Mouse (Mus musculus): ENCODE data around the gene Vps18. TPM values are rescaled to one million over a fixed set of nuclear protein-coding genes. Genes with fewer than 3 reads are reported as not detected.

The Vps18 gene
- total RNA-seq, 1 experiment = 17.8 TPM

- in situ Hi-C loops (cut with MboI; ENCODE audit: low sequenced_read_pairs in 2 of 2, unreplicated experiment in 2 of 2) = loop anchor here (10.0 to 25.0 kb wide), 2 partner anchors 167 to 175 kb away; no protein-coding TSS in a partner anchor
- peak; percentile 66 for DNase-seq (ENCODE audit: low read depth, low spot score)
- no peaks in the 10 kb centered on the region for H3K9me3 ChIP-seq (ENCODE audit: control insufficient read depth, insufficient read depth, low read depth, low read length)
- TF ChIP-seq CHD2 (IDR thresholded peaks at IDR 0.05; ENCODE audit: low read depth, low read length) (no peak), ZNF384 (IDR thresholded peaks at IDR 0.05; ENCODE audit: low read depth, low read length) (no peak), HCFC1 (IDR thresholded peaks at IDR 0.05; ENCODE audit: borderline replicate concordance, insufficient read depth, low read length) (0 out of 2 replicates have a peak, but pooled peaks have one; percentile 19), ZC3H11A (IDR thresholded peaks at IDR 0.05; ENCODE audit: borderline replicate concordance, low read depth, low read length) (peak; percentile 46; the same call in 1 of the 2 replicates)
- no peak overlapping the region for H3K27ac ChIP-seq (ENCODE audit: insufficient read depth, low read depth, low read length, poor library complexity, severe bottlenecking)
- no peaks in the 10 kb centered on the region for H3K36me3 ChIP-seq (ENCODE audit: control insufficient read depth, insufficient read depth, low read length, poor library complexity, severe bottlenecking)
- peak overlapping the region; percentile 71 to 80 for H3K4me3 ChIP-seq (ENCODE audit: insufficient read depth in 1 of 2, low read depth in 1 of 2, low read length in 2 of 2, poor library complexity in 1 of 2, severe bottlenecking in 1 of 2)
- H3K4me1 ChIP-seq (ENCODE audit: control insufficient read depth in 2 of 2, insufficient read depth in 2 of 2, low read length in 2 of 2, poor library complexity in 1 of 2) = peaks cover 0 to 5% of the 10 kb centered on the region in 2 experiments; a peak in 1 of 4 replicates
- H3K9ac ChIP-seq (ENCODE audit: insufficient read depth, low read depth, low read length, poor library complexity, severe bottlenecking) = peak overlapping the region; percentile 75
Measured at GRCm38 (mm10) chr2:119337425-119338265, 49.1 kb downstream of the Vps18 start.

GRCm38 (mm10) chr2:119344537-119345138 is 56.1 kb downstream of the Vps18 start:
- H3K4me1 ChIP-seq (ENCODE audit: control insufficient read depth in 2 of 2, insufficient read depth in 2 of 2, low read length in 2 of 2, poor library complexity in 1 of 2) = peaks cover 0 to 2% of the 10 kb centered on the region in 2 experiments; a peak in 1 of 4 replicates
- no peak for DNase-seq (ENCODE audit: low read depth, low spot score)
- H3K27ac ChIP-seq (ENCODE audit: insufficient read depth, low read depth, low read length, poor library complexity, severe bottlenecking) = no peak overlapping the region
- H3K4me3 ChIP-seq (ENCODE audit: insufficient read depth in 1 of 2, low read depth in 1 of 2, low read length in 2 of 2, poor library complexity in 1 of 2, severe bottlenecking in 1 of 2) = no peak overlapping the region
- in situ Hi-C loops (cut with MboI; ENCODE audit: low sequenced_read_pairs in 2 of 2, unreplicated experiment in 2 of 2) = loop anchor here in 1 of 2 experiments (25.0 kb wide), 1 partner anchor 168 kb away; no protein-coding TSS in a partner anchor
- H3K9me3 ChIP-seq (ENCODE audit: control insufficient read depth, insufficient read depth, low read depth, low read length) = no peaks in the 10 kb centered on the region
- no peak for TF ChIP-seq ZC3H11A (IDR thresholded peaks at IDR 0.05; ENCODE audit: borderline replicate concordance, low read depth, low read length)
- no peak overlapping the region for H3K9ac ChIP-seq (ENCODE audit: insufficient read depth, low read depth, low read length, poor library complexity, severe bottlenecking)
- no peaks in the 10 kb centered on the region for H3K36me3 ChIP-seq (ENCODE audit: control insufficient read depth, insufficient read depth, low read length, poor library complexity, severe bottlenecking)

Other genes starting within 250 kb of the Vps18 start
- gene Knl1, start 241.6 kb upstream of the Vps18 start, total RNA-seq (2012; rRNA removed) = 25.5 and 31.4 TPM in 2 replicates
- gene Rad51, start 175.9 kb upstream of the Vps18 start, total RNA-seq (2012; rRNA removed) = 37.3 and 42.2 TPM in 2 replicates
- gene Rmdn3, start 131.7 kb upstream of the Vps18 start, total RNA-seq (2012; rRNA removed) = 72.9 and 95.9 TPM in 2 replicates
- 12.7 and 14.1 TPM in 2 replicates for gene Gchfr, start 121.0 kb upstream of the Vps18 start, total RNA-seq (2012; rRNA removed)
- gene Gm14137, start 114.2 kb upstream of the Vps18 start, total RNA-seq (2012; rRNA removed) = 0.37 and 0.45 TPM in 2 replicates
- 15.7 and 19.8 TPM in 2 replicates for gene Zfyve19, start 80.1 kb upstream of the Vps18 start, total RNA-seq (2012; rRNA removed)
- 11.7 and 15.2 TPM in 2 replicates for gene Dnajc17, start 79.9 kb upstream of the Vps18 start, total RNA-seq (2012; rRNA removed)
- gene Ppp1r14d, start 58.8 kb upstream of the Vps18 start, total RNA-seq (2012; rRNA removed) = 0.95 and 1.6 TPM in 2 replicates
- gene Spint1, start 51.4 kb upstream of the Vps18 start, total RNA-seq (2012; rRNA removed) = 80.3 and 167 TPM in 2 replicates
- gene Rhov, start 17.5 kb upstream of the Vps18 start, total RNA-seq (2012; rRNA removed) = 1.8 and 1.9 TPM in 2 replicates
- gene Dll4, start 37.0 kb downstream of the Vps18 start, total RNA-seq (2012; rRNA removed) = 0.27 and 0.42 TPM in 2 replicates
- gene Chac1, start 62.5 kb downstream of the Vps18 start, total RNA-seq (2012; rRNA removed) = 20.9 and 31.0 TPM in 2 replicates
- 38.8 and 39.2 TPM in 2 replicates for gene Ino80, start 188.9 kb downstream of the Vps18 start, total RNA-seq (2012; rRNA removed)